Mouse (Mus musculus) E14TG2a.4 (cell line): Measurements from ENCODE around the gene Nek8.

ENCODE experiments used
- H3K27me3 ChIP-seq: 2 replicates; pipeline ENCODE4 v1.6.1; 2014; ENCODE audit warnings: low read length, control low read depth; ENCODE audit not compliant: insufficient read depth
- H3K36me3 ChIP-seq: 2 replicates; pipeline ENCODE4 v1.6.1; 2014; ENCODE audit warnings: low read length, control low read depth; ENCODE audit not compliant: insufficient read depth
- H3K4me1 ChIP-seq: replicated peaks from 2 replicates; pipeline ENCODE4 v1.6.1; 2014; ENCODE audit warnings: low read depth, low read length, control low read depth
- H3K4me3 ChIP-seq: replicated peaks from 2 replicates; pipeline ENCODE4 v1.5.1; 2014; ENCODE audit warnings: mild to moderate bottlenecking, low read length
- H3K9me3 ChIP-seq: 2 replicates; pipeline ENCODE4 v1.6.1; 2014; ENCODE audit warnings: low read length, control low read depth
- CTCF ChIP-seq: conservative IDR thresholded peaks from 2 replicates; pipeline ENCODE4 v1.5.1; 2014; ENCODE audit warnings: low read length
- NANOG ChIP-seq: IDR thresholded peaks from 2 replicates; pipeline ENCODE4 v1.6.1; 2014; ENCODE audit warnings: borderline replicate concordance, low read length, mixed read lengths
- POU5F1 ChIP-seq: IDR thresholded peaks from 2 replicates; pipeline ENCODE4 v1.6.1; 2014; ENCODE audit warnings: low read length, borderline replicate concordance

Gene Nek8

DNA sequence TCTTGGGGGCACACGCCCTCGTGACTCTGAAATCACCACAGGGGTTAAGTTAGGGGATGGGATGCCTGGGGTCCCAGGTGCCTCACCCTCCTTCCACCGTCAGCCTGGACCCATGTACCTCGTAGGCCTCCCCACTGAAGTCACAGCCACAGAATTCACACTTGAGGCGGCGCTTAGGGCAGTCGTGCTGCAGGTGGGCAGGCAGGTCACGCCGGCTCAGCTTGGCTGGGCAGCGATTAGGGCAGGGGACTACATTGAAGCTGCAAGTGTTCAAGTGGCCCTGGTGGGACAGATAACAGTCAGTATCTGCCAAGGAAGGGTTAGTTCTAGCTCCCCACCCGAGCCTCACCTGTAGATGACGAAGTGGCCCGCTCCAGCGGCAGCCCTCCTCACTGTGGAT is 15.3 kb downstream of the Nek8 start:
- Histone ChIP-seq H3K4me1 (peaks cover 84% of the 10 kb centered on the region), H3K36me3 (peaks cover 75% of the 10 kb centered on the region), H3K27me3 (no peaks in the 10 kb centered on the region), H3K4me3 (0 out of 2 replicates have a peak overlapping the region, but pooled peaks have one; percentile 52), H3K9me3 (no peaks in the 10 kb centered on the region)
- no peak for TF ChIP-seq POU5F1
- no peak for TF ChIP-seq NANOG
- TF ChIP-seq CTCF, result no peak

DNA sequence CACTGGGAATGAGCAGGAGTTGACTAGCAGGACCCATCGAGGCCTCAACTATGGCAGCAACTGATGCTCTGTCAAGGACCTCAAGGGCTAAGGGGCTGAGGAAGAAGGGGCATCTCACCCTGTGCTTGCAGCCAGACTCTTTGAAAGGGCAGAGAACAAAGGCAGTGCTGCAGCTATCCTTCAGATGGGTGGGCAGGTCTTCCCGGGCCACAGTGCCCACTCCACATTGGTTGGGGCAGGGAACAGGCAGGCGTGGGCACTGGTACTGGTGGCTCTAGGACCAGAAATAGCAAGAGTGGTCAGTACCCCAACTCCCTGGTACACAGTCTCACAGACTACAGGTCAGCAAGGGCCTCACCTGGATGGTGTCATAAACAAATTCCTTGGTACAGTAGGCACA is 15.8 kb downstream of the Nek8 start:
- TF ChIP-seq CTCF, result no peak
- no peak for TF ChIP-seq POU5F1
- Histone ChIP-seq H3K4me3 (peak overlapping the region; percentile 52), H3K4me1 (peaks cover 83% of the 10 kb centered on the region), H3K36me3 (peaks cover 80% of the 10 kb centered on the region), H3K9me3 (no peaks in the 10 kb centered on the region), H3K27me3 (no peaks in the 10 kb centered on the region)

DNA sequence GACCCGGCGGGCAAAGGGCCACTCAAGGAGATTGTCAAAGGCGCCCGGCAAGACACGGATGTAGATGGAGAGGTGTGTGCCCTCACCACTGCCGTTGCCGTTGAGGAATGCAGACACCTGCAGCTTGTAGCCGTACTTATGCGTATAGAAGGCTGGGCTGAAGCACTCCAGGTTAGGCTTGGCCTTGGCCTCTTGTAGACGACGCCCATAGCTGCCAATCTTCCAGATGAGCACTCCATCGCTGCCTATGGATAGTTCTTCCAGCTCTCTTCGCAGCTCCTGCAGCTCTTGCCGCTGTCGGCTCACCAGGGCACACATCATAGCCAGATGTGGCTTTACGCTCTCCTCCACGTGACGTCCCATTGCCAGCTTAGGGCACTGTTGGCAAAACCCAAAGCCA is 16.3 kb downstream of the Nek8 start:
- peaks cover 86% of the 10 kb centered on the region for H3K4me1 ChIP-seq
- H3K27me3 ChIP-seq, result no peaks in the 10 kb centered on the region
- peak overlapping the region; percentile 52 for H3K4me3 ChIP-seq
- H3K36me3 ChIP-seq, result peaks cover 85% of the 10 kb centered on the region
- no peaks in the 10 kb centered on the region for H3K9me3 ChIP-seq
- TF ChIP-seq NANOG, result no peak
- TF ChIP-seq CTCF, result no peak
- no peak for TF ChIP-seq POU5F1

DNA sequence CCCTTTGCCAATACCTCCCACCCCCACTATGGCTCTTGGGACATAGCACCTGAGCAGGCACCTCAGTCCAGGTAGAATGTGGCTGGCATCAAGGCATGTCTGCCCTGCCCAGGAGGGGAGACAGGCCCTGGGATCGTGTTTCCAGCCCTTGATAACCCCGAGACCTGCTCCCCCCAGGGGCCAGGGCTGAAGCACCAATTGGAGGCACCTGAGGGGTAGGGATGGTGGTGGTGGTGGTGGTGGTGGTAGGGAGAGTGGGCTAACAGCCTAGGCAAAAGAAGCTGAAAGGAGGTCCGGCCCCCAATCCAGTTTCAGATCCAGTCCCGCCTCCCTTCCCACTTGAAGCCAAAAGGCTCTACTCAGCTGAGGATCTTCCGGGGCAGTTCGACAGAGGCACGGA is 16.9 kb downstream of the Nek8 start:
- Histone ChIP-seq H3K36me3 (peaks cover 91% of the 10 kb centered on the region), H3K9me3 (no peaks in the 10 kb centered on the region), H3K4me3 (peak overlapping the region; percentile 52), H3K27me3 (no peaks in the 10 kb centered on the region), H3K4me1 (peaks cover 89% of the 10 kb centered on the region)
- no peak for TF ChIP-seq CTCF
- no peak for TF ChIP-seq POU5F1
- TF ChIP-seq NANOG, result no peak

DNA sequence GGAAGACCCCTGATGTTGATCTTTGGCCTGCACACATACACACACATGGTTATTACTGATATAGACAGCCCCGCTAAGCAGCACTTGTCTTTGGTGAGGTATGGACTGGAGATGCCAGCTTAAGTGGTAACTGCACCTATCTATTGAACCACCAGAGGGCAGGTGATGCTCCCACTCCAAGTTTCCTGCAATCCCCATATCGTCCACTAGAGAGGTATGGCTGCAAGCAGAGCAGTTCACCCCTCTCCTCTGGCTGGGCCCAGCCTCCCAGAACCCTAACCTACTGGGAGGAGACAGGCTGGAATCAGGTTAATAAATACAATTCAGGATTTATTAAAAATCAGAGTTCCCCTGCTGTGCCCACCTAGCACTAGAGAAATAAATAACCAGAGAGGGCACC is 17.4 kb downstream of the Nek8 start:
- no peak for TF ChIP-seq POU5F1
- TF ChIP-seq CTCF, result peak; percentile 83
- TF ChIP-seq NANOG, result no peak

DNA sequence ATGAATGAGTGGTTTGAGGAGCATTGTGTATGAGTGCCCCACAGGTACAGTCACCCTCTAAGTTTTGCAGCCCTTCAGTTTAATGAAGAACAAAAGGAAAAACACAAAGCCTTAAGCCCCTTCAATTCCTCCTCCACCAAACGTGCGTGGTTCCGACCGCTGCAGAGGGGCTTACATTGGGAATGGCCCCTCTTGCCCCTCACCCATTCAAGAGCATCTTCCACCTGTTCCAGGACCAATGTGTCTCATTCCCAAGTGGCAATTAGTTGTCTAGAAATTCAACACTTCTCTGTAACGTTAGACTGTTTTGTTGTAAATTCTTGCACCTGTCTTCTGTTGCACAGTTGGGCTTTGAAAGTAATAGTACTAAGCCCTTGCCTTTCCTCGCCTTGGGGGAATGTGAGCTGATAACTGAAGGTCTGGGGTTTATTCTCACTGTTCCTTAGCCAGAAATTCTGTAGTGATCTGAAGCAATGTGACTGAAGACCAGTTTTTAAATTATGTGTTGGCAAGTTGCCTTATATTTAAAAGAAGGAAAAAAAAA is 20.2 kb downstream of the Nek8 start:
- Histone ChIP-seq H3K36me3 (peaks cover 95% of the 10 kb centered on the region), H3K27me3 (no peaks in the 10 kb centered on the region), H3K4me3 (no peak overlapping the region), H3K9me3 (no peaks in the 10 kb centered on the region), H3K4me1 (peaks cover 86% of the 10 kb centered on the region)
- TF ChIP-seq POU5F1, result no peak
- no peak for TF ChIP-seq CTCF
- TF ChIP-seq NANOG, result no peak

More for the DNA sequence above, 17.4 kb downstream of the Nek8 start:
- Histone ChIP-seq H3K4me1 (peaks cover 94% of the 10 kb centered on the region), H3K36me3 (peaks cover 96% of the 10 kb centered on the region), H3K4me3 (no peak overlapping the region), H3K27me3 (no peaks in the 10 kb centered on the region), H3K9me3 (no peaks in the 10 kb centered on the region)

DNA sequence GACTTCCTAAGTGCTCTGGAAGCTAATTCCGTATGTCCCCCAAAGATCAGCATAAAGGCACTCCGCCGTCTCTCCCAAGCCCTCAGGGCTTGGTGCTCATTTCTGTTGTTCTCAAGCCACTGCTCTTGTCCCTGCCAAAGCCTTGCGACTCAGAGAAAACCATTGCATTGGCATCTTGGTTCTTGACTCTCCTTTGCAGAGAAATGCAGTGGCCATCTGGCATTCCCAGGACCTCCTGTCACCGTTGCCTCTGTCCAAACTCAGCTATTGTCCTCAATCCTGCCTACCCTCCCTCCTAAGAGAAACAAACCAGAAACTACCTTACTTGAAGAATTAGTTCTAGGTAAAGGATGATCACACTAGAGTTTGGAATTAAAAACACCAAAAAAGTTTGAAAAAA is 20.8 kb downstream of the Nek8 start:
- Histone ChIP-seq H3K4me1 (peaks cover 81% of the 10 kb centered on the region), H3K9me3 (no peaks in the 10 kb centered on the region), H3K36me3 (peaks cover 93% of the 10 kb centered on the region), H3K27me3 (no peaks in the 10 kb centered on the region), H3K4me3 (no peak overlapping the region)
- TF ChIP-seq NANOG, result no peak
- no peak for TF ChIP-seq POU5F1

DNA sequence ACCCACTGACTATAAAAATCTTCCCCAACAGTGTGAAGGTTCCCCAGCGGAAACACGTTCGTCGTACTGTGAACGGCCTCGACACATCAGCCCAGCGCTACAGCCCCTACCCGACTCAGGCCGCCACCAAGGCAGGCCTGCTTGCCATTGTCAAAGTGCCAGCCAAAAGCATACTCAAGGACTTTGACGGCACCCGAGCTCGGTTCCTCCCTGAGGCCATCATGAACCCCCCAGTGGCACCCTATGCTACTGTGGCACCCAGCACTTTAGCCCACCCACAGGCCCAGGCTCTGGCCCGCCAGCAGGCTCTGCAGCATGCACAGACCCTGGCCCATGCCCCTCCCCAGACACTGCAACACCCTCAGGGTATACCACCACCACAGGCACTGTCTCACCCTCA is 22.7 kb downstream of the Nek8 start:
- no peaks in the 10 kb centered on the region for H3K27me3 ChIP-seq
- no peak overlapping the region for H3K4me3 ChIP-seq
- H3K9me3 ChIP-seq, result no peaks in the 10 kb centered on the region
- TF ChIP-seq CTCF, result no peak
- TF ChIP-seq POU5F1, result no peak
- no peak for TF ChIP-seq NANOG
- H3K4me1 ChIP-seq, result peaks cover 63% of the 10 kb centered on the region
- H3K36me3 ChIP-seq, result peaks cover 92% of the 10 kb centered on the region

DNA sequence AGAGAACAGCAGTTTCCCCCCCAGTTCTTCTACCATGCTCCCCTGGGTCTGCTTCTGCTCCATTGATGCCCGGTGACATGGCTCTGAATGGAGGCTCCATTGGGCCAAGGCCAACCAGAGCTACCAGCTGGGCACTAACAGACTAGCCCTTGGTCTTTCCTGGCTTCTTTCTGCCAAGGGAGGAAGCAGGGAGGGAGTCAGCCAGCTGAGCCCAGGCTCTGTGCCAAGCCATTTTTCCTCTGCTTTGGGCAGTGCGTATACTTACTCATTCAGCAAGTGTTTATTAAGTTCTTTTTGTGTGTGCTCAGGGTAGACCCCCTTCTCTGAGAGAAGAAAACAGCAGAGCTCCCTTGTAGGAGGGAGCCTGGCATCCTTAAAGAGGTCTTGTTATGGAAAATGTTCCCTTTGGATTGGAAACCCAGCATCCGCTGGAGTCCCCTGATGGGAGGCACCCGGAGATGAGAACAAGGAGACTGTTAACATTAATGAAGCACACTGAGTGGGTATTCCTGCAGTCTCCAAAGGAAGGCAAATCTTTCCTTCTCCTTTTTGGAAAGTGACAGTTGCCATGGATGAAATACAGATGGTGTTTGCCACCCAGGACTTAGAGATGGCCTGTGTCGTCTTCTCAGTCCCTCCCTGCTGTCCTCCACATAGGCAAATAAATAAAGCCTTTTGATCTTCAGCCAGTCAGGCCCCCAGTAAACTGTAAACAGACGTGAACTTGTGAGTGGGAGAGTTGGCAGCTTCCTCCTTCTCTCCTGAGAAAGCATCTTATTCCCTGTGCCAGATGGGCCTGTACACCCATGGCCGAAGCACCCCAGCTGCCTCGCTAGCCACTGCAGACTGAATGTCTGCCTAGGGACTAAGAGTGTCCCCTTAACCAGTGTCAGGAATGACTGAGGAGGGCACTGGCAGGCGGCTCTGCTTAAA is 23.9 kb downstream of the Nek8 start:
- H3K27me3 ChIP-seq, result no peaks in the 10 kb centered on the region
- H3K4me3 ChIP-seq, result no peak overlapping the region
- TF ChIP-seq NANOG (no peak), POU5F1 (no peak), CTCF (no peak)
- H3K9me3 ChIP-seq, result no peaks in the 10 kb centered on the region
- peaks cover 91% of the 10 kb centered on the region for H3K36me3 ChIP-seq
- H3K4me1 ChIP-seq, result peaks cover 54% of the 10 kb centered on the region
